Mouse (Mus musculus) kidney, postnatal 4 days (tissue): ENCODE measurements around the gene Tlcd1.
"Not testable (repeated sequence)": the region's sequence is repeated elsewhere in the genome, so short reads cannot be mapped to it uniquely, and the experiment has no call there.

Experiments
- DNase-seq, 2 experiments: peaks; one replicate each; pipeline ENCODE4 v3.0.0; 2021; ENCODE audit warnings: mixed read lengths in 2 of 2

Gene Tlcd1

GRCm38 (mm10) chr11:78177903-78178858 is 1.7 kb downstream of the Tlcd1 start:
- peak; percentile 98 for DNase-seq

- peak; percentile 77 to 86 for DNase-seq
These were observed 2.4 kb downstream of the Tlcd1 start for GRCm38 (mm10) chr11:78178859-78179437.

GRCm38 (mm10) chr11:78179438-78179999 is 3.0 kb downstream of the Tlcd1 start:
- no peak for DNase-seq

GRCm38 (mm10) chr11:78180081-78180761 is 3.7 kb downstream of the Tlcd1 start:
- no peak for DNase-seq

GRCm38 (mm10) chr11:78181830-78182357 is 5.4 kb downstream of the Tlcd1 start:
- no peak for DNase-seq

GRCm38 (mm10) chr11:78182450-78182849 is 5.9 kb downstream of the Tlcd1 start:
- DNase-seq, result no peak

GRCm38 (mm10) chr11:78182961-78183844 is 6.7 kb downstream of the Tlcd1 start, which contains the start of gene Rpl23a:
TSS of gene Rpl23a (minus strand) at chr11:78183584.
- peak; percentile 78 to 88 for DNase-seq

GRCm38 (mm10) chr11:78183884-78184514 is 7.5 kb downstream of the Tlcd1 start:
- no peak for DNase-seq

- DNase-seq, result not testable (repeated sequence)
These were observed 8.2 kb downstream of the Tlcd1 start for GRCm38 (mm10) chr11:78184702-78185101.

- peak; percentile 89 to 93 for DNase-seq
These were observed 12.1 kb downstream of the Tlcd1 start, which contains the start of gene Rab34 for GRCm38 (mm10) chr11:78188331-78189233. TSS of gene Rab34 (plus strand) at chr11:78188430.

GRCm38 (mm10) chr11:78189234-78190040 is 12.9 kb downstream of the Tlcd1 start:
- peak; percentile 89 to 94 for DNase-seq

GRCm38 (mm10) chr11:78190041-78190440 is 13.5 kb downstream of the Tlcd1 start:
- peak; percentile 58 to 76 for DNase-seq

- no peak for DNase-seq
These were observed 16.6 kb downstream of the Tlcd1 start, which contains the start of gene Proca1 for GRCm38 (mm10) chr11:78193113-78193512. TSS of gene Proca1 (plus strand) at chr11:78193392.

GRCm38 (mm10) chr11:78194411-78195100 is 18.0 kb downstream of the Tlcd1 start:
- DNase-seq, result peak; percentile 90 to 92

GRCm38 (mm10) chr11:78195101-78195863 is 18.8 kb downstream of the Tlcd1 start:
- no peak for DNase-seq

- no peak for DNase-seq
These were observed 25.9 kb downstream of the Tlcd1 start for GRCm38 (mm10) chr11:78202372-78202771.

- DNase-seq, result no peak
These were observed 27.8 kb downstream of the Tlcd1 start for GRCm38 (mm10) chr11:78204287-78204686.
